Mouse (Mus musculus): ENCODE measurements around the gene Cox8b.

DNA sequence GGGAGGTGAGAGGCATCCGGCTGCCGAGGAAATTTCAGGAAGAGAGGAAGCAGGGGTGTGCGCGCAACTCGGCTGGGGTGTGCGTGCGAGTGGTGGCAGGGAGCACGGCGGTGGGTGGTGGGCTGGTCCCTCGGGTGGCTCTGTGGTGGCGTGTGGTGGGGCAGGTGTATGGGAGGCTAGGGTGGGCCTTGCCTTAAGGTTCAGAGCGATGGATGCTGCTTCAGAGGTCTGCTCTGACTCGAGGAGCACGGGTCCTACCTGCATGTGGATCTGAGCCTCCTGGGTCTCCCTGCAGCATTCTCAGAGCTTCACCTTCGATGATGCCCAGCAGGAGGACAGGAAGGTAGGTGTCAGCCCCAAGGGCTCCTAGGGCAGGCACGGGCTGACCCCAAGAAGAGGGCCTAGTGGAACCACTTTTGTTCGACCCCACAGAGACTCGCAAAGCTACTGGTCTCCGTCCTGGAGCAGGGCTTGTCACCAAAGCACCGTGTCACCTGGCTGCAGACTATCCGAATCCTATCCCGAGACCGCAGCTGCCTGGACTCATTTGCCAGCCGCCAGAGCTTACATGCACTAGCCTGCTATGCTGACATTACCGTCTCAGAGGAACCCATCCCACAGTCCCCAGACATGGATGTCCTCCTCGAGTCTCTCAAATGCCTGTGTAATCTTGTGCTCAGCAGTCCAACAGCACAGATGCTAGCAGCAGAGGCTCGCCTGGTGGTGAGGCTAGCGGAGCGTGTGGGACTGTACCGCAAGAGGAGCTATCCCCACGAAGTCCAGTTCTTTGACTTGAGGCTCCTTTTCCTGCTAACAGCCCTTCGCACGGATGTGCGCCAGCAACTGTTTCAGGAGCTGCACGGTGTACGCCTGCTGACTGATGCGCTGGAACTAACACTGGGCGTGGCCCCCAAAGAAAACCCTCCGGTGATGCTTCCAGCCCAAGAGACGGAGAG lies 42.4 kb downstream of the Cox8b start, which contains the start of gene Bet1l:
- no peak for TF ChIP-seq CTCF (IDR thresholded peaks at IDR 0.05; ENCODE audit: borderline replicate concordance, control insufficient read depth, extremely low read depth, insufficient read depth, low read length, poor library complexity)
- TF ChIP-seq POLR2A (IDR thresholded peaks at IDR 0.05; ENCODE audit: control insufficient read depth, extremely low read depth, insufficient read depth, low read length, poor library complexity): no peak

All from thymus, adult 2 months (tissue).